Mouse (Mus musculus): Measurements from ENCODE around the gene Zkscan4.

The Zkscan4 gene

GRCm38 (mm10) chr13:21530136-21530535 lies 51.4 kb downstream of the Zkscan4 start:
- DNase-seq: no peak

DNA sequence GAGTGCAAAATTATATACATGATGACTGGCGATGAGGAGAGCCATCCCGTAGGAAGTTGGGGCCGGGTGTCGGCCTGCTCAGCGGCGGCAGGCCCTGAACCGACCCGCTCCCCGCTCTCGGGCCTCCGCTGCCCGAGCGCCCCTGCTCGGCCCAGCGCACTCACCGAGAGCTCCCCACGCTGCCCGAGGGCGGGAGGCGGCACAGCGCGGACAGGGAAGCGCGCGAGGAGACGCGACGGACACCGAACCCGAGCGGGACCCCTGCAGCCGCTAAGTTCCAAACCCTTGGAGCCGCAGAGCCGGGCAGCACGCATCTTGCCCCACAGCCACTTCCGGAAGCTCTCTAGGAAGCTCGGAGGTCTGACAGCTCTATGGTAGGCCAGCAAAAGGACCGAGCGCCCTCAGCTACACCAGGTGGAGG lies 52.1 kb downstream of the Zkscan4 start, which contains the start of gene Zkscan8:
Gene Zkscan8, minus strand, starts transcription at position 340 of the 421 bp plus-strand sequence.
- DNase-seq: peak; percentile 70 to 84
